Mouse (Mus musculus) heart, embryonic 15.5 days (tissue): ENCODE data around the gene Mrpl34. TPM values are rescaled to one million over a fixed set of nuclear protein-coding genes. Genes with fewer than 3 reads are reported as not detected.

Experiments used
- ATAC-seq: fragments of 200-750 bp; cut with Nextera tagmentation; replicated peaks from 2 replicates; pipeline ENCODE4 v1.8.0; 2017; ENCODE audit warnings: low read depth, moderate TSS enrichment; ENCODE audit not compliant: insufficient number of reproducible peaks, insufficient read depth, low FRiP score
- H3K27ac ChIP-seq: fragments of 300-500 bp; sonication (generic); 2 replicates; pipeline ENCODE4 v1.5.1; 2015; ENCODE audit warnings: mild to moderate bottlenecking, inconsistent platforms
- H3K27me3 ChIP-seq: fragments of 300-500 bp; sonication (generic); 2 replicates; pipeline ENCODE4 v1.6.1; 2015; ENCODE audit warnings: inconsistent platforms
- H3K36me3 ChIP-seq: fragments of 300-500 bp; sonication (generic); 2 replicates; pipeline ENCODE4 v1.6.1; 2015; ENCODE audit warnings: mild to moderate bottlenecking, inconsistent platforms
- H3K4me1 ChIP-seq: fragments of 300-500 bp; sonication (generic); replicated peaks from 2 replicates; pipeline ENCODE4 v1.6.1; 2015; ENCODE audit warnings: inconsistent platforms
- H3K4me2 ChIP-seq: fragments of 300-500 bp; sonication (generic); 2 replicates; pipeline ENCODE4 v1.6.1; 2015; ENCODE audit warnings: inconsistent platforms, mild to moderate bottlenecking, moderate library complexity
- H3K4me3 ChIP-seq: fragments of 300-500 bp; sonication (generic); 2 replicates; pipeline ENCODE4 v1.5.1; 2015; ENCODE audit warnings: mild to moderate bottlenecking, inconsistent platforms
- H3K9ac ChIP-seq: fragments of 300-500 bp; sonication (generic); 2 replicates; pipeline ENCODE4 v1.6.1; 2015; ENCODE audit warnings: mild to moderate bottlenecking, inconsistent platforms
- H3K9me3 ChIP-seq: fragments of 300-500 bp; sonication (generic); replicated peaks from 2 replicates; pipeline ENCODE4 v1.6.1; 2016; ENCODE audit warnings: inconsistent platforms
- WGBS: fragments of 180-500 bp; shearing (Covaris S2); methylation state at CpG from one replicate; pipeline ENCODE4 v1.1.7; 2015; ENCODE audit warnings: mixed read lengths; 5-methylcytosine and 5-hydroxymethylcytosine counted together
- polyA plus RNA-seq: library from polyadenylated mRNA; unstranded; fragments of >200 nt; fragmentation: Nextera tagmentation; extraction: Ambion mirVana; gene quantifications from 2 replicates; pipeline ENCODE4 v1.2.1, GENCODE M21; 2015

Mrpl34 gene
- polyA plus RNA-seq, 1 experiment from 2014 or later = 188 TPM

GRCm38 (mm10) chr8:71513018-71513754 lies 48.4 kb downstream of the Mrpl34 start:
- Histone ChIP-seq H3K36me3 (no peaks in the 10 kb centered on the region), H3K27me3 (peaks cover 41% of the 10 kb centered on the region), H3K4me1 (peaks cover 7% of the 10 kb centered on the region), H3K27ac (no peak overlapping the region), H3K9me3 (no peaks in the 10 kb centered on the region), H3K4me3 (no peak overlapping the region), H3K4me2 (no peak overlapping the region), H3K9ac (no peak overlapping the region)
- ATAC-seq = no peak
- 56% methylated on average over 15 of the region's 15 CpGs for WGBS

DNA sequence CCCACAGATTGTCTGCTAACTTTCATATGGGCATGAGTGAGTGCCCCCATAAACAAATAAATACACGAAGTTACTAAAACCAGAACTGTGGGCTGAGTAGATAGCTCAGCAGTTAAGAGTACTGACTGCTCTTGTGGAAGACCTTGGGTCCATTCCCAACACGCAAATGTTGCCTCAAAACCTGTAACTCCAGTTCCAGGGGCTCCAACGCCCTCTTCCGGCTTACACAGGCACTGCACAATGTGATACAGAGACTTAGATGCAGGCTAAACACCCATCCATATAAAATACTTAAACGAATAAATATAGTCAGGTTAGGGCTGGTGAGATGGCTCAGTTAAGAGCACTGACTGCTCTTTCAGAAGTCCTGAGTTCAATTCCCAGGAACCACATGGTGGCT lies 50.3 kb downstream of the Mrpl34 start:
- WGBS = 68% methylated on average over 5 of the region's 5 CpGs
- Histone ChIP-seq H3K27me3 (peaks cover 24% of the 10 kb centered on the region), H3K4me2 (no peak overlapping the region), H3K36me3 (no peaks in the 10 kb centered on the region), H3K4me1 (0 out of 2 replicates have a peak, but pooled peaks cover 4% of the 10 kb centered on the region), H3K4me3 (no peak overlapping the region), H3K9ac (no peak overlapping the region), H3K9me3 (no peaks in the 10 kb centered on the region), H3K27ac (no peak overlapping the region)
- ATAC-seq = no peak

Other genes with a start within 250 kb of the Mrpl34 start
- gene Myo9b, start 192.2 kb upstream of the Mrpl34 start, polyA plus RNA-seq = 13.6 and 20.2 TPM in 2 replicates
- 114 and 120 TPM in 2 replicates for gene Haus8, start 192.0 kb upstream of the Mrpl34 start, polyA plus RNA-seq
- 67.6 and 75.3 TPM in 2 replicates for gene Use1, start 98.1 kb upstream of the Mrpl34 start, polyA plus RNA-seq
- 4.9 and 7.2 TPM in 2 replicates for gene Ocel1, start 93.7 kb upstream of the Mrpl34 start, polyA plus RNA-seq
- gene Nr2f6, start 83.0 kb upstream of the Mrpl34 start, polyA plus RNA-seq = 43.4 and 51.5 TPM in 2 replicates
- 14.6 and 17.3 TPM in 2 replicates for gene Ushbp1, start 69.2 kb upstream of the Mrpl34 start, polyA plus RNA-seq
- 75.5 and 89.9 TPM in 2 replicates for gene Babam1, start 68.1 kb upstream of the Mrpl34 start, polyA plus RNA-seq
- 23.0 and 34.0 TPM in 2 replicates for gene Ankle1, start 58.9 kb upstream of the Mrpl34 start, polyA plus RNA-seq
- gene Abhd8, start 1.3 kb upstream of the Mrpl34 start, polyA plus RNA-seq = 34.6 and 45.0 TPM in 2 replicates
- gene Dda1, start 4.2 kb downstream of the Mrpl34 start, polyA plus RNA-seq = 68.4 and 84.1 TPM in 2 replicates
- gene Ano8, start 21.0 kb downstream of the Mrpl34 start, polyA plus RNA-seq = 0.81 and 1.9 TPM in 2 replicates
- gene Gtpbp3, start 23.1 kb downstream of the Mrpl34 start, polyA plus RNA-seq = 10.5 and 11.8 TPM in 2 replicates
- gene Plvap, start 46.8 kb downstream of the Mrpl34 start, polyA plus RNA-seq = 87.2 and 113 TPM in 2 replicates
- 0.30 and 0.48 TPM in 2 replicates for gene Ccdc194, start 60.8 kb downstream of the Mrpl34 start, polyA plus RNA-seq
- 34.6 and 45.1 TPM in 2 replicates for gene Bst2, start 72.5 kb downstream of the Mrpl34 start, polyA plus RNA-seq
- 51.1 and 65.2 TPM in 2 replicates for gene Mvb12a, start 78.0 kb downstream of the Mrpl34 start, polyA plus RNA-seq
- 0.42 and 1.1 TPM in 2 replicates for gene Tmem221, start 93.9 kb downstream of the Mrpl34 start, polyA plus RNA-seq
- gene Nxnl1, start 101.6 kb downstream of the Mrpl34 start, polyA plus RNA-seq = 0.08 TPM in 1 of 2 replicates, not detected in the other
- 18.8 and 27.8 TPM in 2 replicates for gene Slc27a1, start 103.9 kb downstream of the Mrpl34 start, polyA plus RNA-seq
- gene Pgls, start 127.2 kb downstream of the Mrpl34 start, polyA plus RNA-seq = 159 and 171 TPM in 2 replicates
- gene Fam129c, start 132.7 kb downstream of the Mrpl34 start, polyA plus RNA-seq = 2.1 and 3.1 TPM in 2 replicates
- gene Colgalt1, start 146.0 kb downstream of the Mrpl34 start, polyA plus RNA-seq = 50.4 and 64.5 TPM in 2 replicates
- gene Unc13a, start 206.8 kb downstream of the Mrpl34 start, polyA plus RNA-seq = 0.49 and 0.75 TPM in 2 replicates
- 6.9 and 11.4 TPM in 2 replicates for gene Jak3, start 211.3 kb downstream of the Mrpl34 start, polyA plus RNA-seq
- 1.7 and 3.8 TPM in 2 replicates for gene Insl3, start 224.3 kb downstream of the Mrpl34 start, polyA plus RNA-seq
- 3.4 and 4.0 TPM in 2 replicates for gene B3gnt3, start 236.8 kb downstream of the Mrpl34 start, polyA plus RNA-seq